Mouse (Mus musculus) cerebellum, adult 11 months (tissue): ENCODE data around the gene 3110018I06Rik.

ENCODE experiments used
- DNase-seq: peaks from one replicate; pipeline ENCODE4 v3.0.0; 2022

Gene 3110018I06Rik

DNA sequence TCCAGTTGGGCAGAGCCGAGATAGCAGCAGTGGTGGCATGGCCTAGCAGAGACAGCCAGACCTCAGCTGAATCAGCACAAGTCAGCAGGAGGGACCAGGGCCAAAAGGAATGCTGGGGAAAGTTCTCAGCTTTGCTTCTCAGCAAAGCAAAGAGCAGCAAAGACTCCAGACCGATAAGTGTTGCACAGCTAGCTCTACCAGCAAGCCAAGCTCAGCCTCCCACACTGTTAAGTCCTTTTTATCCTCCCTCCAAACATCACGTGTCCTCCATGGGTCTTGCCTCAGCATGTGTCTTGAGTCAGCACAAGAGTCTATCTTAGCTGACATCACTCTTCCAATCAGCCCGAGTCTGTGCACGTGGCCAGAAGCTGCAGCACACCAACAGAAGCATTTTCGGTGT lies at the start of gene 3110018I06Rik:
TSS of gene 3110018I06Rik (plus strand) at position 262 of the 400 bp plus-strand sequence.
- DNase-seq: no peak

DNA sequence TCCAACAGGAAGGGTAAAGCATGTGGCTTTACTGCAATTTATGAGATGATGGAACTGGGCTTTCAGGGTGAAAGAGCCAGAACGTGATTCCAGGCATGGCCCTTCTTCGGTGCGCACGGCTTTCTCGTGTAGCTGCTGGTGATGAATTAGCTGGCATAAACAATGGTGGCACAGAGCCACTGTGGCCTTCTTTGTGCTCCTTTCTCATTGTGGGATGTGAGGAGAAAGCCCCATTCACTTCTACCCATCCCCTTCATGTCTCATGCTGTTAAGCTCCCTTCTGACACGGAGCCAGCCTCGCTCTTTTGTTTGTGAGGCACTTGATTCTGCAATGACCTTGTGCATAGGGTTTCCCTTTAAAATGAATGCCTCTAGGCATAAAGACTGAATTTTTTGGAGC lies 43.8 kb upstream of the 3110018I06Rik start:
- DNase-seq: no peak

DNA sequence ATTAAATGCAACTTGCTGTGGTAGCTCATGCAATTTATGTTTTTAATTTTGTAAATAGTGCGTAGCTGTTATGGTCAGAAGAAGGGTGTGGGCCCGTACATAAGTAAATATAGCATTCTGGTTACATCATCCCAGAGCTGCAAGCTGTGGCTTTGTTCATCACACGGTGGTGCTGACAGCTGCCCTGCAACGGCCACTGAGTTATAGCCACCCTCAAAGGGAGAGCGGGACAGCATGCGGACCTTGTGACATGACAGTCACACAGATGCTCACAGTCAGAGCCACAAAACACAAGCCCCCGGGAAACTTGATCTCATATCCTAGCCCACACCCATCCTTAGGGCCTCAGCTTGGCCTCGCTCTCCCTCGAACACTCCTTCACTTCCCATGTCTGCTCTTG lies 30.6 kb upstream of the 3110018I06Rik start:
- no peak for DNase-seq

DNA sequence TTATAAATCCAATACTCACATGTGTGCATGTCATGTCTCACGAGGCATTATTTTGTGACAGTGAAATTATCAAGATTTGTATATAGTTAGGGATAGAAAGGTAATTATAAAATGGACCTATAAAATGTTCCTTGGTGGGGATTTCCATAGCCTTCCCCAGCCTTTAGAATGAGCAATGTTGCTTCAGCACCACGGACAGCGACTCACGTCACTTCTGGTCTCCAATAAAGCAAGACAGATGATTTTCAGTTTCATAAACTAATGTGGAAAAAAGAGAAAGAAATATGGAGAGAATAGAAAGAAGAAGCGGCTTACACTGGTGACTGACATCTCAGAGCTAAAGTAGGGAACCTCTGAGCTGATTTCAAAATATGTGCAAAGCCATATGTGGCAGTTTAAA lies 23.7 kb upstream of the 3110018I06Rik start:
- no peak for DNase-seq

DNA sequence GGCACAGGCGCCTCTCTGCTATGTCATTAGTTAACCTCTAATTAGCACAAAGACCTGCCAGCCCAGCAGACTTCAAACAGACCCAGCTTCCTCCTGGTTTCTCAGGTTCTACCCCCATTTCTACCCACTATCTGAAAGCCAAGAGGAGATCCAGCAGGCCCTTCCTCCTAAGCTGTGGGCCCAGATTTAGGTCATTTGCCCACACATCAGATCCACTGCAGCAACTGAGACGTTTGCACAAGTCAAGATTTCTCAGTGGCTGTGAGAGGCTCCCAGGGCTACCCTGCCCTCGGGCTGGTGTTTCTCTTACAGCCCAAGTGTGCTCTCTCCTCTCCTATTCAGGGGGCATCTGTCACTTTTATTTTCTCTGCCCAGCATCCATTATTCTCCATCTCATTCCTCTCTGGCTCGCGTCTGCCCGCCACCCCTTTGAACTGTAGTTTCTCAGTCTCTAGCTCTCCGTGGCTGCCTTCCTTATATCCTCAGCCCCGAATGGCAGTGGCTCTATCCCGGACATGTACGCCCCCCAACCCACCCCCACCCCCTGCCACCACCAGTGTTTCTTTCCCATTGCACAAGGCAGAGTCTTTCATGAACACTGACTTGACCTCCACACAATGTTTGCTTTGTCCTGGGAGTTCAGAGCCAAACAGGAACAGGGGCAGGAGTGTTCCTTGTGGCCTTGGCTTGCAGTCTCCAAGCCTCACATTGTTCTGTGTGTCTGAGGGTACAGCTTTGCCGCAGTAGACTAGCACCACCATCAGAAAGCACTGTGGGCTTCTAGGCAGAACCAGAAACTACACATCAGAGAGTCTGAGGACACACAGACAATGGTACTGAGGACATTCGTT lies 11.8 kb upstream of the 3110018I06Rik start:
- DNase-seq: no peak

DNA sequence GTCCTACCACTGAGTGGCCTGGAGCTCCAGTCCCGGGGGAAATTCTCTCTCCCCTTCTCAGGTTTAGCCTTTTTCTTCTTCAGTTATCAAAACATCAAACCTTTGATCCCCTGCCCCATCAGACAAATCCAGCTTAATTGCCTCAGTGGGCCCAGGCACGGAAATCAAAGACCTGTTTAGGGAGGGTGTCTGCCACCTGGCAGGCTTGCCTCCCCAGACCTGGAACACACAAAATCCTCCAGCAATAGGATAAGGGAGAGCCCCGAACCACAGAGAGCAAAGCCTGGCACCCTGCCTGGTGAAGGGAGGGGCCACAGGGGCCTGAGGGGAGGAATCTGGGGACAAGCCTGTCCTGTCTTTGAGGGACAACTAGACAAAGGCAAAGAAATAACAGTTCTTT lies 9.1 kb upstream of the 3110018I06Rik start:
- DNase-seq: no peak

DNA sequence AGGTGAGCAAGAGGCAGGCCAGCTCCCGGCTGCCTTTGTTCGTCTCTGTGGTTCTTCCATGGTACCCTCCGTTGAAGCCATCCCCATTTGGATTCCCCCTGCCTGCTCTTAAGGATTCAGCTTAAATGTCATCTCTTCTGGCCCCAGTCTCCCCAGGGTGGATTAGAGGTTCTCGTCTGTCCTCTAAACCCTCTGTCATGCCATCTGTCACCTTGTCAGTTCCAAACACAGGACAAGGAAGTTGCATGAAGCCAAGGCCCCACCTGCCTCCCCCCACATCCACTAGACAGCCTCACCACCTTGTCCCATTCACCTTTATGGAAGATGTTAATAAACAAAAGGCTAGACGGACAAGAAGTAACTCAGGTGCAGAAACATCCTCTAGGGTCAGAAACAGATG lies 5.4 kb upstream of the 3110018I06Rik start:
- peak; percentile 16 for DNase-seq

DNA sequence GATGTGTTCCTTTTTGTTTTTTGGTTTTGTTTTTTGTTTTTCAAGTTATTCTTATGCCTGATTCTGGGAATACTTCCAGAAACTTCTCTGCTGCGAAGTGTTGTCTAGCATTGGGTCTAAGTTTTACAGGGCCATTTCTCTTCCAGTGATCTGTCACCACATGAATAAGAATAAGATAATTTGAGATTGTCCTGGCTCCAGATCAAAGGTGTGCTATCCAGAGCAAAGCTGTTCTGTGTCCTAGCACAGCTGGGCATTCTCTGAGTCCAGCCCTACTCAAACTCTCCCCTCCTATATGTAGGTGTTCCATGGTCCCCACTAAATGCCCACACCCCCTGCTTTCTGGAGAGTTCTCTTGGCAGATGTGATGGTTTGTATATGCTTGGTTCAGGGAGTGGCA lies 2.9 kb downstream of the 3110018I06Rik start:
- DNase-seq: no peak

DNA sequence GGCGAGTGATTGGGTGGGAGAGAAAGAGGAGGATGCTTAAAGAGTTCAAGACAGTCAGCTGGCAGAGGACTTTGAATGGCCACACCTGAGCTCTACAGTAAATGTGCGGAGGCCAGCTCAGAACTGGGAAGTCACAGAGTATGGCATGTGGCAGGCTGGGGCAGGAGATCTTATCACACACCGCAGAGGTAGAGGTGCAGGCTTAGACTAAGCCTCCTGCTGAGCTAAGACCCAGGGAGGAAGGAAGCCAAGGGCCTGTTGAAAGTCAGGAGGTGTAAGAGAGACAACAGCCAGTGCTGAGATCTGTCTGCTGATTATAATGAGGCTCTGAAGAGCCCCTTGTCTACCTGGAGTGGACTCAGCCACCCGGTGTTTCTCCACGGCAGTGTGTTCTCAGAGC lies 8.5 kb downstream of the 3110018I06Rik start:
- no peak for DNase-seq

DNA sequence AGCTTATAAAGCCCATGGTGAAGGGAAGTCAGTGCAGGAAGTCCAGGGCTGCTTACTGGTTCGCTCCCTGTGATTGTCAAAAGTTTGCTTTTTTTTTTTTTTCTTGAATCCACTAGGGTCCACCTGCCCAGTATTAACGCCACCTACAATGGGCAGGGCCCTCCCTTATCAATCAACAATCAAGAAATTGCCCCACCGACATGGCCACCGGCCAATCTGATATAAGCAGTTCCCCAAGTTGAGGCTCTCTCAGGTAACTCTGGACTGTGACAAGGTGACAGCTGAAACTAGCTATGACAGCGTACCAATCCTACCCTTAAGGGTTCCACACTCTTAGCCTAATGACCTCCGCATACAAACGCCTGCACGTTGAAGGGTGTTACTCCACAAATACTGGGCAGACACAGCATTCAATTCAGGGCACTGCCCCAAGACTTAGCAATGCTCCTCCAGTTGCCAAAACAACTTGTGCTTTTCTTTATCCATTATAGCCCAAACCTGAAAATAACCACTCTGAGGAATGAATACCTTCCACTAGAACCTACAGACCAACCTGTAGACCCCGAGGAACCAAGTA lies 21.3 kb downstream of the 3110018I06Rik start:
- DNase-seq: no peak

DNA sequence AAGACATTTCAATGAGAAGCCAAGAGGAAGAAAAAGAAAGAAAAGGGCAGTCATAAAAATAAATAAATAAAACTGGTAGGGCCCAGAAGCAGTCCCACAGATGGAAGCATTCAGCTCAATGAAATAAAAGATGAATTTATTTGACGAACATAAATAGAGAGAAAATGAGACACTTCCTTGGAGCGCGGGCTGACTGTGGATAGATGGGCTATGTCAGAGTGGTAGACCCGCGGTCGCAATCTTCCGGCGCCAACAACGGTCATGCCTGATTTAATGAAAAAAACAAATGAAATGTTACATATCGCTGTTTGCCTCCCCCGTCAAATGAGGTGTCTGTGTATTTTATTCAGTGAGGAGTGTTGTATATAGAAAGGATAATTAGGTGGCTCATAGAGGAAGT lies 22.7 kb downstream of the 3110018I06Rik start:
- DNase-seq: no peak

DNA sequence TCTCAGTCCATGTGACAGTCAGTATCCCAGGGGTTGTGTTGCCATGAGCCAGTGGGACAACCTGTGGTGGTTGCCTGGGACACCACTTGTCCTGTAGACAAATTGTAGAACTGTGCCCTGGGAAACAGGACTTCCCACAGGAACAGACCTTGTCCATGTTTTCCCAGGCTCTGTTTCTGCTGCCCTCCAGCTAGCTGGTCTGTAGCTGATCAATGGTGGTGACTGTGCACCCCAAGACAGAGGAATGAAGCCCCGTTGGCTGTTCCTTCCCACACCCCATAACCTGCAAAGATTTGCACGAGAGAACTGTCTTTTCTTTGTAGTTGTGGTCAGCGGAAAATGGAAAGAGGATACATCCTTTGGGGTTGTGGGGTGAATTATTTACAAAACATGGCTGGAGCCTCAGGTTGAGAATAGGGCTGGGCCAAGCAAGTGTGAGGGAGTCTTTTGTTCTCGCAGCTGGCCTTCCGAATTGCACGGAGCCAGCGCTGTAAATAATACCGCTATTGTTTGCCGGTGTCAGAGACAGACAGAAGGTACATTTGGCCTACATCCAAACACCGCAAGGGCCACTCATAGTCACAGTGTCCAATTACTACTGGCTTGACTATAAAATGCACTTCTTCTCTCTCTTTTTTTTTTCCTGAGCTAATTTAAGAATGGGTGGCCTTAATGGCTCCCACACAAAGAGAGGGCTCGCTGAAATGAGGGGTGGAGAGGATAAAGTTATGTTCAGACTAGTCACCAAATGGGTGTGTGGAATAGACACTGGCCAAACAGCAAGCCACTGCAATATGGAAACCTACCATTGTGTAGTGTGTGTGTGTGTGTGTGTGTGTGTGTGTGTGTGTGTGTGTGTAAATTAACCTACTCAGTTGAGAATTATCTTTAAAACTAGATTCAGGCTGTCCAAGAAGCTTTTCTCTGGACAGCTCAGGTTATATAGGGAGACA lies 28.1 kb downstream of the 3110018I06Rik start:
- no peak for DNase-seq

DNA sequence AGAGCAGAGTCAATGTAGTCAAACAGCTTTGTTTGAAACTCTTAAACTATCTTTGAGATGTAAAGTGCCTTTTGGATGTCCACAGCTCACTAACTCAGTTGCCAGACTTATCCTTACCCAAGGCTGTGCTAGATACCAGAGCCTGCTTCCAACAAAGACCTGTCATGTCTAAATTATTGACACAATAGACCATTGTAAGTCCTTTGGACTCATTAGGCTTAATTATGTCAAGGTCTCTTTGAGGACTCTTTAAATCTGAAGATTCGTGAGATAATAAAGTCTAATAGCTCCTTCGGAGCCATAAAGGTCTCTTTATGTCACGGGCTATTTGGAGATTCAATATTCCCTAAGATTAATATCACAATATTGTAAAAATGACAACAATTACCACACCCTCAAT lies 32.5 kb downstream of the 3110018I06Rik start:
- DNase-seq: no peak

DNA sequence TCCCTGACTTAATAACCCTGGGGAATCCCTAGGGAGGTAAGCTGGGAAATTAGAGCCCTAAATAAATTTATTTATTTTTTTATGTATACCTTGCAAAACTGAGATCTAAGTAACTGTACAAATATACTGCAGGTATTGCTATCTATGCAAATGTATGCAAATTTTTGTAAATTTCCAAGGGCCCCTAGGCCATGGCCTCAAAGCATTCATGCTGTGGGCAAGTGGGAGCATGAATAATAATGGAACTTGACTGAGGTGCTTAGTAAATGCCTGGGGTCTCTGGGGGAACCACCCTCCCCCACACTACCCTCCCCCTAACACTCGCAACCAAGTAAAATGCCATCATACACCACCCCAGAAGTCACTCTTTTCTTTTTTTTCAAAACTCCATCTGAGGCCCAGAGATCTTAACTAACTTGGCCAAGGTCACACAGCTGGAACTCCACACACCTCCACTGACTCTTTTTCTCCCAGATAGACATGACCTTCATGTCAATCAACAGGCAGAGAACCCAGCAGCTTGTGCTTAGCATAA lies 40.0 kb downstream of the 3110018I06Rik start:
- DNase-seq: no peak

DNA sequence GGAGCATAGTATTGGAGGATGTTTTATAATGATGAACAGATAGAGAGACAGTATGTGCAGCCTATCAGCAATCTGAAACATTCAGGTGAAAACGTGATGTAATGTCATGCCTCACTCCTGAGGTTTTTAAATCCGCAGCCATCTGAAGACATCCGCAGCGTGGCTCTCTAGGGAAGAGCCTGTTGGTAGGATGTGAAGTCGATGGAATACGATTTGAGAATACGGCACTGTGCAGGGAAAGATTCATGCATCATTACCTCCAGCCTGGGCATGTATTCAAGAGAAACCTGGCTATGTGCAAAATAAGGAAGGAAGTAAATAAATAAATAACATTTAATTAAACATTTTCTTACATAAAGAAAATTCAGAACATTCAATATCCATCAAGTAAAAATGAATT lies 44.4 kb downstream of the 3110018I06Rik start:
- DNase-seq: no peak
